Mouse (Mus musculus) liver, adult 2 months (tissue): ENCODE measurements around the gene Chpt1. TPM values are rescaled to one million over a fixed set of nuclear protein-coding genes. Genes with fewer than 3 reads are reported as not detected.
"Not testable (repeated sequence)": the region's sequence is repeated elsewhere in the genome, so short reads cannot be mapped to it uniquely, and the experiment has no call there.

ENCODE experiments used
- DNase-seq: peaks from one replicate; pipeline ENCODE4 v3.0.0-alpha.2; 2011; ENCODE audit warnings: low read depth, low spot score; ENCODE audit errors: extremely low read depth
- H3K27ac ChIP-seq: fragments of 200-500 bp; replicated peaks from 2 replicates; pipeline ENCODE4 v1.5.1; 2012; ENCODE audit warnings: low read depth, mild to moderate bottlenecking, control low read depth, inconsistent platforms, low read length; ENCODE audit not compliant: insufficient read depth
- H3K27me3 ChIP-seq: fragments of 200-500 bp; 2 replicates; pipeline ENCODE4 v1.6.1; 2012; ENCODE audit warnings: mild to moderate bottlenecking, moderate library complexity, low read length, inconsistent platforms; ENCODE audit not compliant: control insufficient read depth, insufficient read depth
- H3K36me3 ChIP-seq: fragments of 200-500 bp; 2 replicates; pipeline ENCODE4 v1.6.1; 2012; ENCODE audit warnings: low read length, inconsistent platforms; ENCODE audit not compliant: control insufficient read depth, insufficient read depth
- H3K4me1 ChIP-seq: fragments of 200-500 bp; 2 replicates; pipeline ENCODE4 v1.6.1; 2011; ENCODE audit warnings: low read length; ENCODE audit not compliant: control insufficient read depth, insufficient read depth
- H3K4me3 ChIP-seq: fragments of 200-500 bp; 2 replicates; pipeline ENCODE4 v1.5.1; 2011; ENCODE audit warnings: low read depth, mild to moderate bottlenecking, control low read depth, low read length, moderate library complexity; ENCODE audit not compliant: insufficient read depth
- H3K79me2 ChIP-seq: fragments of 200-500 bp; 2 replicates; pipeline ENCODE4 v1.6.1; 2012; ENCODE audit warnings: inconsistent platforms, mild to moderate bottlenecking, low read length, moderate library complexity; ENCODE audit not compliant: control insufficient read depth, insufficient read depth
- H3K9ac ChIP-seq: fragments of 200-500 bp; 2 replicates; pipeline ENCODE4 v1.6.1; 2012; ENCODE audit warnings: low read depth, mild to moderate bottlenecking, control low read depth, inconsistent platforms, low read length
- CTCF ChIP-seq: fragments of 200-500 bp; IDR thresholded peaks from 2 replicates; pipeline ENCODE4 v1.5.1; 2011; ENCODE audit warnings: low read depth, low read length, control low read depth
- POLR2A ChIP-seq: fragments of 200-500 bp; IDR thresholded peaks from 2 replicates; pipeline ENCODE4 v1.6.1; 2011; ENCODE audit warnings: low read length, control low read depth; ENCODE audit not compliant: insufficient read depth; ENCODE audit errors: extremely low read depth
- WGBS: fragments of 180-500 bp; shearing (Covaris S2); methylation state at CpG from one replicate; pipeline ENCODE4 v1.1.7; 2018; 5-methylcytosine and 5-hydroxymethylcytosine counted together
- polyA plus RNA-seq: library from polyadenylated mRNA; depleted of rRNA; stranded (reverse); fragments of >200 nt; gene quantifications from 2 replicates; pipeline ENCODE4 v1.2.3, GENCODE M21; 2012
- total RNA-seq: library from RNA; depleted of rRNA; stranded (reverse); fragments of >200 nt; gene quantifications from 2 replicates; pipeline ENCODE4 v1.2.3, GENCODE M21; 2014

Chpt1 gene
- total and polyA plus RNA-seq, 2 experiments = 59.0 to 137 TPM

DNA sequence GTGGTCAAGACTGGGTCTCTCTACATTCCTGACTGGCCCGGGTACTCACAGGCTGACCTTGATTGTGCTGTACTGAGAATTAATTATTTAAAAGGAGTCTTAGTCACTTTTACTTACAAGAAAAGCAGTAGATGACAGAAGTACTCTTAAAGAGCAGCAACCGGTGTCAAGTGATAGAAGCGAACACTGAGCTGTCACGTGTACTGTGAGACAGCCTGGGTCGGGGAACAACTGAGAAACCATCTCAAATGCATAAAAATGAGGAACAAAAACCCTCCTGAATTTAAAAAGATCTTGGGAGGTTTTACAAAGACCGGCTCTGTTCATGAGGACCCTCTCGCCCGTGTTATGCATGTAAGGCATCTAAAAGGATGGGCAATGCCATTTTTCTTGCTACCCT is 11.2 kb downstream of the Chpt1 start:
- Histone ChIP-seq H3K79me2 (peaks cover 22% of the 10 kb centered on the region), H3K36me3 (peaks cover 25% of the 10 kb centered on the region), H3K4me1 (no peaks in the 10 kb centered on the region; the same call in none of the 2 replicates), H3K4me3 (no peak overlapping the region), H3K9ac (no peak overlapping the region), H3K27me3 (no peaks in the 10 kb centered on the region), H3K27ac (no peak overlapping the region)
- WGBS = 90% methylated on average over 8 of the region's 8 CpGs
- DNase-seq = no peak
- no peak for TF ChIP-seq CTCF
- TF ChIP-seq POLR2A = no peak

GRCm38 (mm10) chr10:88491632-88492031 is 12.2 kb downstream of the Chpt1 start:
- DNase-seq = no peak
- TF ChIP-seq POLR2A (no peak), CTCF (no peak)
- peaks cover 22% of the 10 kb centered on the region for H3K79me2 ChIP-seq
- H3K4me3 ChIP-seq = no peak overlapping the region
- H3K36me3 ChIP-seq = peaks cover 24% of the 10 kb centered on the region
- 80% methylated on average over 7 of the region's 7 CpGs for WGBS
- H3K9ac ChIP-seq = no peak overlapping the region
- no peak overlapping the region for H3K27ac ChIP-seq
- H3K27me3 ChIP-seq = no peaks in the 10 kb centered on the region
- H3K4me1 ChIP-seq = no peaks in the 10 kb centered on the region; the same call in none of the 2 replicates

- 94% methylated on average over 5 of the region's 5 CpGs for WGBS
- no peak overlapping the region for H3K27ac ChIP-seq
- H3K79me2 ChIP-seq = peaks cover 9% of the 10 kb centered on the region; the same call in 1 of the 2 replicates
- no peak overlapping the region for H3K4me3 ChIP-seq
- TF ChIP-seq POLR2A = no peak
- TF ChIP-seq CTCF = no peak
- peaks cover 2% of the 10 kb centered on the region; the same call in 1 of the 2 replicates for H3K4me1 ChIP-seq
- H3K27me3 ChIP-seq = no peaks in the 10 kb centered on the region
- DNase-seq = no peak
- H3K36me3 ChIP-seq = peaks cover 27% of the 10 kb centered on the region
- H3K9ac ChIP-seq = no peak overlapping the region
Observed at GRCm38 (mm10) chr10:88488629-88489028, 15.2 kb downstream of the Chpt1 start.

- not testable (repeated sequence) for H3K79me2 ChIP-seq, DNase-seq, H3K9ac ChIP-seq, H3K4me3 ChIP-seq, H3K27ac ChIP-seq, H3K4me1 ChIP-seq, H3K27me3 ChIP-seq
- 95% methylated on average over 10 of the region's 10 CpGs for WGBS
- H3K36me3 ChIP-seq = peaks cover 21% of the 10 kb centered on the region
Observed at GRCm38 (mm10) chr10:88482866-88483265, 21.0 kb downstream of the Chpt1 start.

GRCm38 (mm10) chr10:88460122-88460820 is 43.6 kb downstream of the Chpt1 start:
- H3K27ac ChIP-seq = no peak overlapping the region
- TF ChIP-seq CTCF (no peak), POLR2A (no peak)
- WGBS = 79% methylated on average over 18 of the region's 18 CpGs
- no peaks in the 10 kb centered on the region for H3K4me1 ChIP-seq
- no peak for DNase-seq
- H3K4me3 ChIP-seq = no peak overlapping the region
- no peaks in the 10 kb centered on the region for H3K79me2 ChIP-seq
- peaks cover 3% of the 10 kb centered on the region for H3K36me3 ChIP-seq
- H3K9ac ChIP-seq = no peak overlapping the region
- H3K27me3 ChIP-seq = no peaks in the 10 kb centered on the region

GRCm38 (mm10) chr10:88459502-88459992 is 44.3 kb downstream of the Chpt1 start, which contains the start of gene Sycp3:
Sycp3 (plus strand) TSS chr10:88459569.
- no peak within 1 kb of the TSS for H3K4me3 ChIP-seq
- H3K36me3 ChIP-seq = peaks cover under 1% of the 10 kb centered on the region
- no peaks in the 10 kb centered on the region for H3K79me2 ChIP-seq
- H3K4me1 ChIP-seq = no peaks in the 10 kb centered on the region
- TF ChIP-seq POLR2A (no peak), CTCF (no peak)
- no peaks in the 10 kb centered on the region for H3K27me3 ChIP-seq
- DNase-seq = no peak
- no peak within 1 kb of the TSS for H3K9ac ChIP-seq
- WGBS = 86% methylated on average over 33 of the region's 33 CpGs
- H3K27ac ChIP-seq = no peak within 1 kb of the TSS
